ENCODE assay signal across 8 mouse cellular contexts in genomic region chr7:83242233-83242632, GRCm38 (mm10).
DNase-seq lines count a peak whose midpoint lies in the region; ATAC-seq lines count a peak whose summit lies in the region.

No protein-coding gene starts in this region.

- H3K4me2 ChIP-seq in forebrain, embryonic 13.5 days, result no peak overlapping the region
- H3K4me2 ChIP-seq in forebrain, embryonic 15.5 days (replicated peaks), result no peak overlapping the region

- intact Hi-C loops in left cerebral cortex, postnatal 4 days (cut with DNase I), result no loop called here
- intact Hi-C loops in left cerebral cortex, postnatal 25 days (cut with DNase I), result no loop called here
- intact Hi-C loops in heart, postnatal 14 days (cut with DNase I), result no loop called here

- ATAC-seq in forebrain, embryonic 13.5 days, result no peak
- no peak for ATAC-seq in forebrain, embryonic 15.5 days (replicated peaks)

- no peaks in the 10 kb centered on the region for H3K4me1 ChIP-seq in forebrain, embryonic 13.5 days
- no peaks in the 10 kb centered on the region for H3K4me1 ChIP-seq in forebrain, embryonic 15.5 days

- H3K9ac ChIP-seq in forebrain, embryonic 13.5 days, result no peak overlapping the region
- no peak overlapping the region for H3K9ac ChIP-seq in forebrain, embryonic 15.5 days (replicated peaks)

- 60% methylated on average over 3 of the region's 3 CpGs for WGBS in forebrain, embryonic 13.5 days
- WGBS in forebrain, embryonic 15.5 days, result 53% methylated on average over 3 of the region's 3 CpGs

- DNase-seq in left cerebral cortex, postnatal 4 days, result peak; percentile 74
- no peak for DNase-seq in left cerebral cortex, postnatal 25 days (ENCODE audit: low spot score in 2 of 2)
- peak; percentile 77 to 83 for DNase-seq in cerebellum, postnatal 25 days
- peak; percentile 50 to 67 for DNase-seq in heart, postnatal 14 days
- peak; percentile 23 for DNase-seq in lung, postnatal 25 days (ENCODE audit: low spot score)
- DNase-seq in frontal cortex, postnatal 10 days (ENCODE audit: low spot score in 2 of 2), result no peak

- no peaks in the 10 kb centered on the region for H3K9me3 ChIP-seq in forebrain, embryonic 13.5 days (replicated peaks)
- no peaks in the 10 kb centered on the region for H3K9me3 ChIP-seq in forebrain, embryonic 15.5 days

- H3K27ac ChIP-seq in forebrain, embryonic 13.5 days, result no peak overlapping the region
- no peak overlapping the region for H3K27ac ChIP-seq in forebrain, embryonic 15.5 days (replicated peaks)

- H3K4me3 ChIP-seq in forebrain, embryonic 13.5 days, result no peak overlapping the region
- no peak overlapping the region for H3K4me3 ChIP-seq in forebrain, embryonic 15.5 days

- no peaks in the 10 kb centered on the region for H3K27me3 ChIP-seq in forebrain, embryonic 13.5 days
- no peaks in the 10 kb centered on the region for H3K27me3 ChIP-seq in forebrain, embryonic 15.5 days

- no peaks in the 10 kb centered on the region for H3K36me3 ChIP-seq in forebrain, embryonic 13.5 days (ENCODE audit: poor library complexity, severe bottlenecking)
- H3K36me3 ChIP-seq in forebrain, embryonic 15.5 days, result no peaks in the 10 kb centered on the region

Comparison
In these comparisons a context has a peak if more than half of its experiments do, and no peak if none do; other contexts are left out.
1. DNase-seq: peak in left cerebral cortex, postnatal 4 days (single experiment), cerebellum, postnatal 25 days (2 of 2), heart, postnatal 14 days (2 of 2) and lung, postnatal 25 days (single experiment); none in left cerebral cortex, postnatal 25 days (0 of 2) and frontal cortex, postnatal 10 days (0 of 2).